Mouse (Mus musculus) kidney, adult 8-10 months (tissue): ENCODE results near the gene Cdc42ep5.
"Not testable (repeated sequence)": the region's sequence is repeated elsewhere in the genome, so short reads cannot be mapped to it uniquely, and the experiment has no call there.

Experiments used
- DNase-seq, 2 experiments: peaks; one replicate each; pipeline ENCODE4 v3.0.0; 2022

Gene Cdc42ep5

DNA sequence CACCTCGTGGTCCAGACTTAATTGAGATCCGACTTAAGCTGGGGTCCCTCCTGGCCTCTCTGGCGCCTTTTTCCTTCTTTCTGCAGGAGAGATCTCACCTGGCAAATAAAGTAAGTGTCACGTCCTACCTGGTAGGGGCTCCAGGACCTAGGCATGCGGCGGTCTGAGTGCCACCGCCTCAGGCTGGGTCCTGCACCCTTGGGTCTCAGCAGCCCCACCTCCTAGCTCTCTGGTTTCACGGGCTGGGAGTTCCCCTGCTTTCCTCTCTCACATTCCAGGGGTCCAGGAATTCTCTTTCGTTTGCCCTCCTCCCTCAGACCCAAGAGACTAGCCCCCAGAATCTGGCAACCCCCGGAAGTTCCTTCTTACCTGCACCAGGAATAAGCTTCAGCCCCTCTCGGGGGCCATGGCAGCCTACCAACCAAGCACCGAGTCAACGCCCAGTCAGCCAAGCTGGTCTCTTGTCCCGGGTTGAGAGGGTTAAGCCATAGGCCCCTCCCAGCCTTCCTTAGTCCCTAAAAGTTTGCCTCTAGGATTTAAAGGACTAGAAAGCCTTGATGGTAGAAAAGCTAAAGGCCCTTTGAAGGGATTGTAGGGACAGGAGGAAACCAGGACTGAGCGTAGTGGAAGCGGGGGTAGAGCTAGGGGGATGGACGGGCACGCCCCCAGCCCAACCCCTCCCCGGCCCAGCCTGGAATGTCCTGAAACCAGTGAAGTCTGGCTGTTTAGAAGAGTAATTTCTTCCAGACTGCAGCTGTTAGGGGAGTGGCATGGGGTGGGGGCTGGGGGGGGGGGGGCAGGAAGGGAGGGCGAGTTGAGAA, at the start of gene Cdc42ep5:
Gene Cdc42ep5, minus strand, starts transcription at position 771 of the 821 bp plus-strand sequence.
- peak; percentile 48 to 67 for DNase-seq

DNA sequence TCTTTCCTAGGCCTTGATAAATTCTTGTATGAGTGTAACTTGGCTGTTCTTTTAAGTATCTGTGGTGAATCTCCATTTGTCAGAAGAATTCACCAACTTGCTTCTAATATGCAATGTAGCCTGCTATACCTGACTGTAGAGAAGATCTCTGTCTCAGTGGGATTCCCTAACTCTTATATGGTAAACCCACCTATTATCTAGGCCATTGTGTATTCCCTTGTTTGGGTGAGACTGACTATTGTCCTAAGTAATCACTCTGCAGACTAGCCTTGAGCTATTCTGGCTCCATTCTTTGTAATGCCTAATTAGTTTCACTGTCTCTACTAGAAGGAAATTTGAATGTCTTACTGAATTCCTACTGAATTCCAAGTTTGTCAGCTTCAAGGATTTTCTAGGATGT, 48.8 kb upstream of the Cdc42ep5 start:
- DNase-seq = not testable (repeated sequence)

DNA sequence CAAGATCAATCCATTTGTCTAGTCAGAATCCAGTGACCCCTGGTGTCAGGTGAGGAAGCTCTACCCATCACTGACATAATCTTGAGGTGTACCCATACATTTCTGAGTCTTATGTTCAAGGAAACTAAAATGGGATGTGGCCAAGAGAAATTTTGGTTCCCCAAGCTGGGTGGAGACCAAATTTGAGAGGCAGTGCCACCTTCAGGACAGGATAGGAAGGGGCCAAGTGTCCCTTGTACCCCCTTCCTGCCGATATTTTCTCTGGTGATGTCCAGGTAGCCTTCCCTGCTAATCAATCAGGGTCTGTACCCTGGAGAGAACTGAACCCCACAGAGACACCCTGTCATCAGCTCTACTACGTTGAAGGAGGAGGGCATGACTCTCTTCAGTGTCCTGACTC, 44.0 kb upstream of the Cdc42ep5 start:
- no peak for DNase-seq

DNA sequence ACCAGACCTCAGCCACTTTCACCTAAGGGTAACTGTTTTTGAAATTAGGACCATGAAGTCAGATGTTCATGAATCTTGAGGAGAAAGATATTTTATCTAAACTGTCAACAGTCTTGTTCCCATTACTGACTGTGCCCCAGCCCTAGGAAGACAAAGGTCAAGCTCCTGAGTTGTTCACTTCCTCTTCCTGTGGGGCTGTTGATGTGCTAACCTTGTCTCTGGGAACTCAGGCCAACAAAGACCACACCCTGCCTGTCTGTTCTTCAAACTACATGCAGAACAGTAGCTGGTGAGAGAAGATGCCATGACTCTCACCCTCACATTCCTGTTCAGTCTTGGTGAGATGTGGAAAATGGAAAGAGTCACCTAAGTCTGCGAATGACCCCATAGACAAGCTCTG, 42.5 kb upstream of the Cdc42ep5 start:
- DNase-seq = no peak

DNA sequence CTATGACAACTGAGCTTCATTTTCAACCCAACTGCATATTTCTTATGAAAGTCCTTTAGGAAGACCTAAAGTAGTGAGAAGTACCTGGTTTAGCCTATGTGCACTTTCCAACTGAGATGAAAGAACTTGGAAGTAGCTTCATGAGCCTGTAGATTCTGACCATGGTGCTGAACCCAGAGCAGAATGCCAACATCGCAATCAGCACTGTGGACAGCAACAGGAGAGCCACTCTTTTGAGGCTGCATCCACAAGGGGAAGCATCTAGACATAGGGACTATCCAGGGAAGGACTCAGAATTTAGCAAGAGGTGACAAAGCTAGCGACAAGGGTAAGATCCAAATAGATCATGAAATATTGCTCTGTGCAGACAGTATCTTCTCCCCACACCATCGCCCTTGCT, 13.8 kb upstream of the Cdc42ep5 start:
- peak; percentile 24 to 50 for DNase-seq

DNA sequence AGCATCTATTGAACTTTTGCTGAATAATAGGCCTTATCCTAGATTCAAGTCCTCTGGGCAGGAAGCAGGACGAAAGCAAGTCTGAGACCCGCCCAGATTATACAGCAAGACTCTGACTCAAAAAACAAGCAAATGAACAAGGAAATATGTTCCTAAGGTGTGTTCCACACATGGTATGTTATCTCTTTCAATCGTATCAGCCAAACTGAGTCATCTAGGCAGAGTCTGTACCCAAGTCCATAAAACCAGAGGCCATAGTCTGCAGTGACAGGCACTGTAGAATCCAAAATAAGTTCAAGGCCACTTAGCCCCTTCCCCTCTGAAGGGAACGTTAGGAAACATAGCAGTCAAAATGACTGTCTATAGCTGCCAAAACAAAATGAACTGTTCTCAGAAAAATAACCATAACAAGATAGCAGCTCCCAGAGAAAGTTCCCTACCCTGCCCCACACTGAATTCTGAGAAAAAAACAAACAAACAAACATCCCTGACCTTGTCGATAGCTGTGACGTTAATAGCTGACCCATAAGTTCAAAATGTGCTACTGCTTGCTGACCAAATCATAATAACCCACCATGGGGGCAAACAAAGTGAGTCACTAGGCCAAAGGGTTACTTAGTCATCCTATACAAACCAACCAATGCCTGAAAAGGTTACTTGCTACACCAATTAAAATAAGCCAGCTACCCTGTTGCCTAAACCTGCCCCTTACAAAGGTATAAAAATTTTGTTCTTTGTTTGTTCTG, 5.7 kb upstream of the Cdc42ep5 start:
- DNase-seq = no peak

DNA sequence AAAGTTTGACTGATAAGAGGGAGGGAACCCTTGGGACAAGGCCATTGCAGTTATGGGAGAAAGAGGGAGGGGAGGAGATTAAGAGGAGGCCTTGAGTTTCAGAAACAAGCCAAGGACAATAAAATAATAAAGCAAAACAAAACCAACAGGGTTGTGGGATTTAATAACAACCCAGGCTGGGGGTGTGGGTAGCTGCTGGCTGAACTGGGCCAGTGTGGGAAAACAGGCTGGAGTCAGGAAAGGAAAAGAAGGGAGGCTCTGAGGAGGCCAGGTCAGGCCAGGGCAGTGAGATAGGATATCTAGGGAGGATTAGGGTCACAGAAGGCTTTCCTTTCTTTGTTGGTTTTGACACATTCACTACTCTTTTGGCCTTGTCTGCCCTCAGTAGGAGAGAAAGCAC, 2.4 kb upstream of the Cdc42ep5 start:
- DNase-seq = no peak

DNA sequence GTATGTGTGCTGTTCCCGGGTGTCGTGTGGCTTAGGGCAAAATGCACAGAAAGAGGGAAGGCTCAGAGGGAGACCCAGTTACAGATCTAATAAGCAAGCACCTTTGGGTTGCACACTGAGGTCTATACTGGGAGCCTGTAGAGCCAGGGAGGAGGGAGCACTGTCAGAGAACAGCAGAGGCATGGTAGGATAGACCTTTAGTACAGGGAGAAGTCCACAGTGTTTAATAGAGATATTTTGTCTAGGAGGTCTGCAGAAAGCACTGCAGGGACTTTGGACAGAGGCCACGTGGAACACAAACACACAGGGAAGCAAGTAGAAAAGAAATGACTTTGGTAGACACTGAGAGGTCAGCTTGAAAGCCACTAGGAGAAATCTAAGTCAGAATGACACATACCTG, 626 bp upstream of the Cdc42ep5 start:
- peak; percentile 45 to 52 for DNase-seq

DNA sequence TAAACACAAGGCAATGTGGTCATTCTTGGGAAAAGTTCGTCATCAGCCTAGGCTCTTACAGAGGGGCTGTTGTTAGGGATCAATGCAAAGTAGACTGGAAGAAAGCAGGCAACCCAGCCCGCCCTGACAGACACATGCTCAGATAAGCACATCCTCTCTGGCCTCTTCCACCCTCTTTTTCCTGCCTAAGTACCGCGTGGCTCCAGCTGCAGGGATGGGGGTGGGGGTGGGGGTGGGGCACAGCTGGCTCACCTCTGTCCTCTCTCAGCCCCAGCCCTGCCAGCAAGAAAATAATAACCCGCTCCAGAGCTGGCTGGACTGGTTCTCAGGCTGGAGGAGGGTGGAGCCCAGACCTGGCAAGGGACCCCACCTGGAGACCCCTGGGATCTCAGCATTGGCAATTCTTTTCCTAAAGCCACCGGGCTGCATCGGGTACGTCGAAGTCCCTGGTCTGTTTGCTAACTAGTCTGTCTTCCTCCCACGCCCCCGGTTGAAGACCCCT, 1.0 kb downstream of the Cdc42ep5 start:
- DNase-seq = no peak

DNA sequence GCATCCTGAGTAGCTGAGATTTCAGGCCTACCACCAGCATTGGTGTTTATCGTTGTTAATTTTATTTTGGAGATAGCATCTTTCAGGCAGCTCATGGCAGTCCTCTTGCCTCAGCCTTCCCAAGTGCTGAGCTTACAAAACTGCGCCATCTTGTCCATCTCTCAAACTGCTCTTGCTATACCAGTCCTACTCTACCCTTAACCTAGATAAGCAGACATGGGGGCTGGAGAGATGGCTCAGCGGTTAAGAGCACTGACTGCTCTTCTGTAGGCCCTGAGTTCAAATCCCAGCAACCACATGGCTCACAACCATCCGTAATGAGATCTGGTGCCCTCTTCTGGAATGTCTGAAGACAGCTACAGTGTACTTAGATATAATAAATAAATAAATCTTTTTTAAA, 3.1 kb downstream of the Cdc42ep5 start:
- not testable (repeated sequence) for DNase-seq

DNA sequence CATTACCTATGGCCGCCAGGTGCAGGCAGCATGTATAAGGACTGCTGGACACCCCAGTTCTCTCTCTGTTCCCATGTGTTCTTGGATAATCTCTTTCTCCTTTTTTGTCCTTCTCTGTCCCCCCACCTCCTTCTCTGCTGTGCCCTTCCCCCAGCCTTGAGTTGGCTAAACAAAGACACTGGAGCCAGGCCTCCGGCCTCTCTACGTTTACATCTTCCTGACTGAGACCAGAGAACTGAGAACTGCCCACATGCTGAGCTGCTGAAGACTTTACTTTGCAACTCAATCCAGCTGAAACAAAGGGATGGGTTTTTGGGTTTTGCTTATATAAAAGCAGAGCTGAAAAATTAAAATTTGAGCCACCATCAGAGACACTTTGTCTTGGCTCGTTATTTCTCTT, 9.7 kb downstream of the Cdc42ep5 start:
- no peak for DNase-seq

DNA sequence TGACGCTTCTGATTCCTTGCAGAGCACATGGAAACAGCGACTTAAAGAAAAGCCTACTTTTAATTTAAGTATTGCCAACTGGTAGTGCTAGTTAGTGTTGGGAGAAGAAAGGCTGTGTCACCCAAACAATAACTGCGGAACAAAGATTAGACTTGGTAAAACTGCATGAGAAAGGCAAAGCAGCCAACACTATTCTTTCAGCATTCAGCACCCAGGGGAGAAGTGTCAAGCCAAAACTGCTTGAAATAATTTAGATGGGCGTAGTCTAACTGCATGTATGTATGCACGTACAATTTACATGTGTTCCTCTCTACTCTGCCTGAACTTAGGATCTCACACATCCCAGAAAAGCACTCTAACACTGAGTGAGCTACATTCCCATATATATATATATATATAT, 10.3 kb downstream of the Cdc42ep5 start:
- no peak for DNase-seq

DNA sequence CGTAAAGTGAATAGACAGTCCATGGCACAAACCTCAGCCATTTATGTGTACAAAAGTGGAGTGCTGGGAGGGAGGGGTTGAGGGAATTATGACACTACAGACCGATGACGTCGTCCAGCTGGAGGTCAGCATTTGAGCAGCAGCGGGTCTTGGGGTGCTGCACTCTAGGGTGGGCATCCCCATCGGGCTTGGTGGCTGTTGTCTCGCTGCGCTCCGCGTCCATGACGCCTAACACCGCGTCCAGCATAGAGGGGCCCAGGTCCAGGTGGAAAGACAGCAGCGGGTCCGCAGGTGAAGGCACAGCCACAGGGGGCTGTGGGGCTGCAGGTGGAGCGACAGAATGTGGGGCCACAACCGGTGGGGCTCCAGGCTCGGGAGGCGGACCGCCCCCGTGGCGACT, 13.4 kb downstream of the Cdc42ep5 start:
- no peak for DNase-seq

DNA sequence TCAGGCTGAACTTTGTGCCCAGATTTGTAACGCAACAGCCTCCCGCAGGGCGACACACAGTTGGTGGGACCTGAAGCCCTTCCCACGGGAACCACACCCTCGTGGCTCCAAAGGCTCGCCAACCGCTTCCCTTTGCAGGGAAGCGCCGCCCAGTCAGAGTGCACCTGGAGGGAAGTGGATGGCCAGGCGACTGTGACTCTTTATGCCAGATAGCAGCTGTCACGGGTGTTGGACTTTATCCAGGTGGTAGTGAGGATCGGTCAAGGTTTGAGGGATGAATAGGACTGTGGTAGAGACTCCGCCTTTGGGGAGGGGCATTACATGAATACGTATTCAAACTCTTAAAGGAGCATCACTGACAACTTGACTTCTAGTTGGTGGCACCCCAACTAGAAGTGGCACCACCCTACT, 13.8 kb downstream of the Cdc42ep5 start:
- peak; percentile 87 to 90 for DNase-seq

DNA sequence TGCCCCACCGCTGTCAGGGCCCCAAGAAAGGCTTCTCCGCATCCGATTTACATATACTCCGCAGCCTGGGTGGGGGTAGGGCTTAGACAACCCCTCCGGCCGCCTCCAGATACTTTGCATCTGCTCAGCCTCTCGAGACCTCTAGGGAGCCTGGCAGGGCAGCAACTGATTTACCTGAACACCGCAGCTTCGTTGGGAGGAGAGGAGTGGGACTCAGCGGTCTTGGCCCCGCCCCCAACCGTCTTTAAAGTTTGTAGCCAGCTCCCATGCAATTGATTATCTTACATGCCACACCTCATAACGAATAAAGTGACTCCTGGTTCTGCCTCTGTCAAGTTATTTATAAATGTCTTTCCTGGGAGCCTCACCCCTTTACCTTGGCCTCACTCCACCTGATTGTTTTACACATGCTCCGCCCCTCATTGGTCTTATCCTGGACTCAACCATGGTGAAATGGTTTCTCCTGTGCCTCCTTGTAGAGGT, 14.6 kb downstream of the Cdc42ep5 start, which contains the start of gene Leng9:
Gene Leng9, minus strand, starts transcription at position 316 of the 483 bp plus-strand sequence.
- peak; percentile 53 to 60 for DNase-seq

DNA sequence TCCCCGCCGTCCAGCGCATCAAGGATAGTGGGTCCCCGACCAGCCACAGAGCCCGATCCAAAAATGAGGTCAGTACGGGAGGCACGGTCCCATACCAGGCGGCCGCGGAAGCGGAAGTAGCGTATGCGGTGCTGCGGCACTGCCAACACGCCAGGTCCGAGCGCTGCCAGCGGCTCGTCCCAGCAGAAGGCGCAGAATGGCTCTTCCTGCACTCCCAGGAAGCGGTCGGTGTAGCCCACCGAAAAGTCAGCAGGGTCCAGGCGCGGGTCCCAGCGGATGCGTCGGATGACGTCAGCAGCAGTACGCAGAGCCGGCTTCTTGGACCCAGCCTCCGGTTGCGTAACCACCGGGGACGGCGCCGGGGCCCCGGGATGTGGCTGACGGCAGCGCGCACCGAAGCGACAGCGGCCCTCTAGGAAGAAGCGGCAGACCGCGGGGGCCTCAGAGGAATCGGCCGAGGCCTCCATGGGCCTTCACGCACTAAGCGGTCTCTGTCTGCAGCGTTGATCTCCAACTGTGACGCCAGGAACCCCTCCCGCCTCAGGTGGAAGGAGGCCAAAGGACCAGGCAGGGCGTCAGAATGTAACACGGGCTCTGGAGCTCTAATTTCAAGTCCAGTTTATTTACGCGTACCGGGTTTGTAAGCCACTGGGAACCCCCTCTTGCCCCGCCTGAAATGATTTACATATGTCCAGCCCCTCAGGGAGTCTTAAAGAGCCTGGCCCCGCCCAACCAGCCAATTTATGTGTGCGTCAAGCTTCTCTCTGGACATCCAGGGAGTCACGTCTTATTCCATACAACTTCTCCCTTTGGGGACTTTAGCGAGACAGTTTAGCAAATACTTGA, 15.2 kb downstream of the Cdc42ep5 start:
- peak; percentile 81 for DNase-seq

DNA sequence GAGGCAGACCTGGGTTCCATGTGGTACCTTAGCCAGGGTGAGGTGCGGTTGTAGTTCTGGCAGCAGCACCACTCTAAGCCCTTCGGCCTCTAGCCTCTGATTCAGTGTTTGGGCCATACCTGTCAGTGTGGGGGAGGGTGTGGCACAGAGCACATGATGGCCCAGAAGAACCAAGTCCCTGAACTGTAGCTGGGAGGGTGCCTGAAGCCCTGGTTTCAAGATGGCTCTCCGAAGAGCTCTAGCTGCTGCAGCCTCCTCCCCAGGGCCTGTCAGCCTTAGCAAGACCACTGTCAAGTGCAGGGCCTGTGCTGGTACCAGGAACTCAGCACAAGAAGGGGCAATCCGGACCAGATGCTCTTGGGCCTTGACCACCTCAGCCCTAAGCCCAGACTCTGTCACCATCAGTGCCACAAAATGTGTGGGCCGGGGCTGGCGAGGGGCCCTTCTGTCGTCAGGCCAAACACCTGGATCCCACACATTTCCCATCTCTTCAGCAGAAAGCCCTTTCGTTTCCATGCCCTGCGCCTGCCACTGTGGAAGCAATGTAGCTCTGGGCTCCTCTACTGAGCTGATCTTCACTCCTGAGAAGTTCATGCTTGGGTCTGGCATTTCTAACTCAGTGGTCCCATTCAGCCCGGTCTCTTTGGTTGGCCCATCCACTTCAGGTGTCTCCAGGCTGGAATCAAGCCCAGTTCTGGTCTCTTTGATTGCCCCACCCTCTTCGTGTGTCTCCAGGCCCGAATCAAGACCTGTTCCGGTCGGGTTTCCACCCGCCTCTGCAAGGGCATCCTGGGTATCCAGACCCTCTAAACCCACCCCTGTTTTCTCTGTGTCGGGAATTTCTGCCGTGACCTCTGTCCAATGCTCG, 16.1 kb downstream of the Cdc42ep5 start:
- no peak for DNase-seq

DNA sequence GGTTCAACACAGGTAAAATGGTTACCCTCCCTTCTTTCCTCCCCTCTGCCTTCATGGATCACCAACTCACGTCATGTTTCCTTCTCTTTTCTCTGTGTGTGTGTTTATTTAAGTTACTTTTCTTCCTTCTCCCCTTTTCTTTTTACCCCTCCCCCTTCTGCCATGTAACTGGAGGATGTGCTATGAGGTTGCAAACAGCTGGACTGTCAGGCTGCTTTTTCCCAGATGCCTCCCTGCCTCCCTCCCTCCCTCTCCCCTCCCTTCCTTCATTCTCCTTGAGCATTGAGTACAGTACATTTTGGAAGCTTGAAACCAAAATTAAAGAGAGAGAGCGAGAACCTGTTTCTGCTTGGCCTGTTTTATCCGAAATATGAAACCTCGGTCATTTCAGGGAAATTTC, 16.8 kb downstream of the Cdc42ep5 start:
- DNase-seq = no peak

DNA sequence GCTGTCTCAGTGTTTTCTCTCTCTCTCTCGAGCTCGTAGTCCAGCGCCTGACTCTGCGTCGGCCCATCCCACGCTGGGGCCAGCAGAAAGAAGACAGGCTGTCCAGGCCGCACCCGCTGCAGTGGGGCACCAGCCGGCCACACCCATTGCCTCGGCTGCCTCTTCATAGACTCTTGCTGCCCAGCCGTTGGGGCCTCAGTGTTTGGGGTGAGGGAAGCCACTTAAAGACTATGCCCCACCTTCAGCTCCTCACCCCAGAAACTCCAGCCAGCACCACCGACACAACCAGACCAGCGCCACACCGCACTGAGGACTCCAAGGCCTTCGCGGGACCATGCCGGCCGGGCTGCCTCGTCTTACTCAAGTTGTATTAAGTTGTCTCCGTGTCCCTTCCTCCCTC, 17.3 kb downstream of the Cdc42ep5 start:
- no peak for DNase-seq

DNA sequence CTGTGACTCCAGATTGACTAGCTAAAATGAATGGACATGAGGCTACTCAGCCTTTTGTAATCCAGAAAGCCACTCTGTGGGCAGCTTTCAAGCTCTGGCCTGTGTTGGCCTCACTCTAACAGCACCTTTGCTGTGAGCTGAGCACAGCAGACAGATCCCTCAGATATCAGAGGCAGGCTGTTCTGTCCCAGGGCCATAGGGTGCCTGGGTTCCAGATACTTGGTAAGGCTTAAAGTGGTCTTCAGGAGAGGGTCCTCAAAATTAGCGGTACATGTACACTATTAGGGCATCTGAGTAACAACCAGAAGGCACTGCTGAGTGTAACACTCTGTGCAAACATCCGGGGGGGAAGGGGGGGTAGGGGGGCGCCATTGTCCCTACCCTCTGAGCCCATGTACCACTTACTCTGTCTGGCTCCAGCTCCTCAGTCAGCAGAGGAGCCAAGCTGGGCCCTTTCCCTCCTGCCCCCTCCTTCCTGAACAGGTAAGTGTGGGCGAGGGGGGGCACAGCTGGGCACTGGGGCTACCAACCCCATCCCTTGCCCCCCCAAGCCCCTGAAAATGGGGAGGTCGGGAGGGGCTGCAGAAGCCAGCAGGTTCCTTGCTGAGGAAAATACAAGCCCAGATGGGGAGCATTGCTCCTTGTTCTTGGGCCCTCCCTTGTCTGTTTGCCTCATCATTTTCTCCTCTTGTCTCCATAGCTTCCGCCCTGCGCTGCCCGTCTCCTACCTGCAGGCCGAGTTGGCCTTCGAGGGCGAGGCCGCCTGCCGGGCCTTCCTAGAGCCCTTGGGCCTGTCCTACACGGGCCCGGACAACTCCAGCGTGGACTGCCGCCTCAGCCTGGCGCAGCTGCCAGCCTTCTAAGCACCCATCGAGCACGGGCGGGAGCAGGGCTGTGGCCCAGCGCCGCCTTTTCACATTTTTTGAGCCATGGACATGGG, 18.1 kb downstream of the Cdc42ep5 start:
- no peak for DNase-seq
